13 mouse cellular contexts compared by ENCODE assay signal in genomic region chr10:118991213-118991612, GRCm38 (mm10).
DNase-seq lines count a peak whose midpoint lies in the region; ATAC-seq lines count a peak whose summit lies in the region.
"Had no signal": no experiment of that assay in that cellular context is flagged by ENCODE, and none has a peak within 500 bp of the region (broad histone marks: within the 10 kb centered on the region; RNA-seq: fewer than 3 reads in every experiment).

No protein-coding gene starts in this region.

- H3K9me3 ChIP-seq in midbrain, embryonic 10.5 days (replicated peaks), result no peaks in the 10 kb centered on the region
- no peaks in the 10 kb centered on the region for H3K9me3 ChIP-seq in midbrain, embryonic 13.5 days
- H3K9me3 ChIP-seq: intestine, embryonic 15.5 days; liver, embryonic 15.5 days; neural tube, embryonic 13.5 days had no signal

- 90% methylated on average over 7 of the region's 7 CpGs for WGBS in midbrain, embryonic 10.5 days
- WGBS in midbrain, embryonic 13.5 days, result 90% methylated on average over 7 of the region's 7 CpGs

- H3K4me1 ChIP-seq in midbrain, embryonic 10.5 days, result no peaks in the 10 kb centered on the region
- H3K4me1 ChIP-seq in midbrain, embryonic 13.5 days (replicated peaks), result no peaks in the 10 kb centered on the region
- H3K4me1 ChIP-seq: intestine, embryonic 15.5 days; liver, embryonic 15.5 days had no signal

- no peaks in the 10 kb centered on the region for H3K27me3 ChIP-seq in midbrain, embryonic 10.5 days (ENCODE audit: low read depth, poor library complexity, severe bottlenecking)
- H3K27me3 ChIP-seq in midbrain, embryonic 13.5 days, result no peaks in the 10 kb centered on the region
- H3K27me3 ChIP-seq: intestine, embryonic 15.5 days; liver, embryonic 15.5 days; neural tube, embryonic 13.5 days had no signal

- intact Hi-C loops in left cerebral cortex, postnatal 4 days (cut with DNase I), result no loop called here

- peak; percentile 24 for DNase-seq in left cerebral cortex, adult 11 months (ENCODE audit: low spot score)
- DNase-seq in left cerebral cortex, postnatal 4 days, result no peak
- peak; percentile 34 for DNase-seq in adrenal gland, adult 8-10 months
- peak; percentile 34 for DNase-seq in gastrocnemius, postnatal 10 days
- peak; percentile 66 for DNase-seq in lung, postnatal 10 days
- no peak for DNase-seq in midbrain, embryonic 10.5 days (ENCODE audit: low spot score)
- DNase-seq: thymus, adult 18-20 months had no signal

- H3K4me2 ChIP-seq in midbrain, embryonic 13.5 days (replicated peaks), result no peak overlapping the region
- H3K4me2 ChIP-seq: intestine, embryonic 15.5 days; liver, embryonic 15.5 days; neural tube, embryonic 13.5 days had no signal

- no peak overlapping the region for H3K9ac ChIP-seq in midbrain, embryonic 13.5 days (replicated peaks)
- H3K9ac ChIP-seq: intestine, embryonic 15.5 days; liver, embryonic 15.5 days; neural tube, embryonic 13.5 days had no signal

- ATAC-seq in midbrain, embryonic 13.5 days, result no peak
- no peak for ATAC-seq in erythroid progenitor cell, adult 5-6 weeks (replicated peaks; ENCODE audit: low FRiP score, poor library complexity, severe bottlenecking)
- ATAC-seq: forebrain, embryonic 16.5 days; intestine, embryonic 15.5 days had no signal

- no peak overlapping the region for H3K27ac ChIP-seq in midbrain, embryonic 10.5 days (replicated peaks)
- no peak overlapping the region for H3K27ac ChIP-seq in midbrain, embryonic 13.5 days
- H3K27ac ChIP-seq: intestine, embryonic 15.5 days; liver, embryonic 15.5 days; neural tube, embryonic 13.5 days had no signal

- H3K4me3 ChIP-seq in midbrain, embryonic 10.5 days, result no peak overlapping the region
- no peak overlapping the region for H3K4me3 ChIP-seq in midbrain, embryonic 13.5 days (replicated peaks)
- H3K4me3 ChIP-seq: intestine, embryonic 15.5 days; liver, embryonic 15.5 days; neural tube, embryonic 13.5 days had no signal

- H3K36me3 ChIP-seq in midbrain, embryonic 10.5 days, result no peaks in the 10 kb centered on the region
- H3K36me3 ChIP-seq in midbrain, embryonic 13.5 days, result no peaks in the 10 kb centered on the region
- H3K36me3 ChIP-seq: intestine, embryonic 15.5 days; liver, embryonic 15.5 days; neural tube, embryonic 13.5 days had no signal

Comparison
In these comparisons a context has a peak if more than half of its experiments do, and no peak if none do; other contexts are left out.
1. DNase-seq: peak in left cerebral cortex, adult 11 months (single experiment), adrenal gland, adult 8-10 months (single experiment), gastrocnemius, postnatal 10 days (single experiment) and lung, postnatal 10 days (single experiment); none in left cerebral cortex, postnatal 4 days (single experiment) and midbrain, embryonic 10.5 days (single experiment).